ENCODE assay signal across 8 mouse cellular contexts in the genomic region with DNA sequence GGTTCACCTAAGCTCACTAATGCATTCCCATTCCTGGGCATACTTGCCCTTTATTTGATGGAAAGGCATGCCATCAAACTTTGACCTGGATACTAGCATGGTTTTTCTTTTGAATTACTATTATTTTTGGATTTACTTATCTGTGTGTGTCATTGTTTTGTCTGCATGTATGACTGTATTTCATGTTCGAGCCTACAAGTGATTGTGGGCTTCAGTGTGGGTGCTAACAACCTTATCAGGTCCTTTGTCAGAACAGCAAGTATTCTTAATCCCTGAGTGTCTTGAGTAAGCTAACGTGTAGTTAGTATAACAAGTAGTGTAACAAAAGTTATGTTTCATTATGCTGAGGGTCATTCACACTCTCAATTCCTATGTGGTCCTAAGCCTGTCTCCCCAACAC. TPM values are rescaled to one million over a fixed set of nuclear protein-coding genes. Genes with fewer than 3 reads are reported as not detected.
DNase-seq lines count a peak whose midpoint lies in the region; ATAC-seq and TF ChIP-seq lines count a peak whose summit lies in the region.

No protein-coding gene starts in this region.

- TF ChIP-seq POLR2A in CH12.LX (IDR thresholded peaks at IDR 0.05; ENCODE audit: low read depth, low read length): no peak

- no peak for DNase-seq in heart, adult 8-10 months (ENCODE audit: low spot score)
- DNase-seq in CH12.LX (ENCODE audit: extremely low read depth): no peak
- DNase-seq in liver, embryonic 13.5 days: no peak
- DNase-seq in retina, postnatal 1 day: no peak
- DNase-seq in left cerebral cortex, adult 9 months (ENCODE audit: low spot score in 2 of 2): no peak
- no peak for DNase-seq in kidney, postnatal 14 days

- no peak for TF ChIP-seq RAD21 in CH12.LX (IDR thresholded peaks at IDR 0.05; ENCODE audit: low read depth, low read length)

- WGBS in heart, embryonic 11.5 days (ENCODE audit: insufficient replicate concordance): 17% methylated on average over 2 of the region's 2 CpGs
- WGBS in forebrain, embryonic 12.5 days: 34% methylated on average over 2 of the region's 2 CpGs
- WGBS in liver, embryonic 13.5 days (ENCODE audit: insufficient replicate concordance): 14% methylated on average over 2 of the region's 2 CpGs

- no peaks in the 10 kb centered on the region for H3K9me3 ChIP-seq in heart, embryonic 11.5 days (replicated peaks; ENCODE audit: control insufficient read depth, low read length)
- no peaks in the 10 kb centered on the region for H3K9me3 ChIP-seq in CH12.LX (replicated peaks; ENCODE audit: low read length)
- no peaks in the 10 kb centered on the region for H3K9me3 ChIP-seq in forebrain, embryonic 12.5 days
- H3K9me3 ChIP-seq in liver, embryonic 13.5 days (replicated peaks): no peaks in the 10 kb centered on the region

- H3K4me1 ChIP-seq in heart, embryonic 11.5 days (ENCODE audit: control insufficient read depth, insufficient read depth, low read length): peaks cover 31% of the 10 kb centered on the region
- H3K4me1 ChIP-seq in CH12.LX (ENCODE audit: control insufficient read depth in 1 of 2, insufficient read depth in 2 of 2): peaks cover 9 to 45% of the 10 kb centered on the region in 2 experiments
- H3K4me1 ChIP-seq in forebrain, embryonic 12.5 days: peaks cover 41% of the 10 kb centered on the region
- H3K4me1 ChIP-seq in liver, embryonic 13.5 days (replicated peaks): peaks cover 66% of the 10 kb centered on the region

- TF ChIP-seq EP300 in CH12.LX (IDR thresholded peaks at IDR 0.05; ENCODE audit: low read length): no peak

- no peak for TF ChIP-seq CTCF in CH12.LX (conservative IDR thresholded peaks at IDR 0.05 in 1 of 2, IDR thresholded peaks at IDR 0.05 in 1 of 2; ENCODE audit: low read depth in 2 of 2, low read length in 2 of 2)

- peak overlapping the region; percentile 76 for H3K27ac ChIP-seq in heart, embryonic 11.5 days (ENCODE audit: low read depth, low read length)
- H3K27ac ChIP-seq in CH12.LX (ENCODE audit: insufficient read depth, low read depth): no peak overlapping the region
- peak overlapping the region; percentile 71 for H3K27ac ChIP-seq in forebrain, embryonic 12.5 days
- peak overlapping the region; percentile 79 for H3K27ac ChIP-seq in liver, embryonic 13.5 days

- H3K79me2 ChIP-seq in CH12.LX (replicated peaks; ENCODE audit: control insufficient read depth, extremely low read depth, insufficient read depth, poor library complexity, severe bottlenecking): peaks cover 37% of the 10 kb centered on the region

- peak overlapping the region; percentile 67 for H3K4me2 ChIP-seq in heart, embryonic 11.5 days
- peak overlapping the region; percentile 76 for H3K4me2 ChIP-seq in CH12.LX (ENCODE audit: insufficient read depth, low read depth, poor library complexity, severe bottlenecking)
- peak overlapping the region; percentile 81 for H3K4me2 ChIP-seq in forebrain, embryonic 12.5 days
- peak overlapping the region; percentile 81 for H3K4me2 ChIP-seq in liver, embryonic 13.5 days

- peaks cover 10% of the 10 kb centered on the region; the same call in 1 of the 2 replicates for H3K36me3 ChIP-seq in heart, embryonic 11.5 days (ENCODE audit: control insufficient read depth, insufficient read depth, low read length)
- peaks cover 12 to 44% of the 10 kb centered on the region in 2 experiments for H3K36me3 ChIP-seq in CH12.LX (replicated peaks in 1 of 2; ENCODE audit: control insufficient read depth in 1 of 2, insufficient read depth in 1 of 2, low read length in 1 of 2)
- peaks cover 42% of the 10 kb centered on the region for H3K36me3 ChIP-seq in forebrain, embryonic 12.5 days (replicated peaks)
- peaks cover 35% of the 10 kb centered on the region for H3K36me3 ChIP-seq in liver, embryonic 13.5 days

- in situ Hi-C loops in CH12.LX (cut with MboI; ENCODE audit: low pct_ligation_motif_present, low pct_unique_long_range_greater_than_20kb, low sequenced_read_pairs): no loop called here

- peak overlapping the region; percentile 96 for H3K9ac ChIP-seq in heart, embryonic 11.5 days (ENCODE audit: low read depth, low read length)
- H3K9ac ChIP-seq in CH12.LX (ENCODE audit: insufficient read depth, low read depth): peak overlapping the region; percentile 90
- H3K9ac ChIP-seq in forebrain, embryonic 12.5 days: peak overlapping the region; percentile 70
- peak overlapping the region; percentile 80 for H3K9ac ChIP-seq in liver, embryonic 13.5 days

- no peaks in the 10 kb centered on the region for H3K27me3 ChIP-seq in heart, embryonic 11.5 days (ENCODE audit: control insufficient read depth, insufficient read depth, low read length)
- no peaks in the 10 kb centered on the region for H3K27me3 ChIP-seq in CH12.LX (replicated peaks)
- no peaks in the 10 kb centered on the region for H3K27me3 ChIP-seq in forebrain, embryonic 12.5 days
- H3K27me3 ChIP-seq in liver, embryonic 13.5 days: no peaks in the 10 kb centered on the region

- H3K4me3 ChIP-seq in heart, embryonic 11.5 days (ENCODE audit: low read depth, low read length): peak overlapping the region; percentile 97
- H3K4me3 ChIP-seq in CH12.LX (replicated peaks in 1 of 3; ENCODE audit: low read depth in 2 of 3, low read length in 2 of 3, poor library complexity in 1 of 3): peak overlapping the region; percentile 83 to 85 (median 83)
- H3K4me3 ChIP-seq in forebrain, embryonic 12.5 days (replicated peaks): peak overlapping the region; percentile 95
- H3K4me3 ChIP-seq in liver, embryonic 13.5 days (replicated peaks): peak overlapping the region; percentile 73

- dilution Hi-C loops in CH12.LX (cut with MboI; ENCODE audit: extremely low pct_ligation_motif_present, extremely low pct_unique_long_range_greater_than_20kb, low sequenced_read_pairs): no loop called here

- ATAC-seq in heart, embryonic 11.5 days (replicated peaks; ENCODE audit: insufficient number of reproducible peaks, low FRiP score, low TSS enrichment): 0 out of 2 replicates have a peak, but pooled peaks have one; percentile 0
- ATAC-seq in forebrain, embryonic 12.5 days (ENCODE audit: low FRiP score): peak; percentile 2; the same call in 1 of the 2 replicates
- ATAC-seq in liver, embryonic 13.5 days (ENCODE audit: low read depth): no peak

TF ChIP-seq in CH12.LX, 34 proteins besides CTCF, POLR2A, EP300 and RAD21:
- TF ChIP-seq JUN (IDR thresholded peaks at IDR 0.05; ENCODE audit: insufficient read depth, low read depth, low read length) (no peak), NELFE (IDR thresholded peaks at IDR 0.05; ENCODE audit: low read depth, low read length) (no peak), JUND (conservative IDR thresholded peaks at IDR 0.05; ENCODE audit: low read depth, low read length) (no peak), MAX (IDR thresholded peaks at IDR 0.05; ENCODE audit: low read length) (no peak), MEF2A (IDR thresholded peaks at IDR 0.05; ENCODE audit: borderline replicate concordance, low read depth, low read length) (no peak), SIN3A (IDR thresholded peaks at IDR 0.05; ENCODE audit: low read length) (no peak), CHD2 (IDR thresholded peaks at IDR 0.05; ENCODE audit: low read length) (no peak), IRF4 (IDR thresholded peaks at IDR 0.05; ENCODE audit: low read depth, low read length) (no peak), POLR2AphosphoS2 (IDR thresholded peaks at IDR 0.05; ENCODE audit: low read depth, low read length) (no peak), ETS1 (conservative IDR thresholded peaks at IDR 0.05; ENCODE audit: low read depth, low read length) (no peak), BHLHE40 (IDR thresholded peaks at IDR 0.05; ENCODE audit: low read depth, low read length) (no peak), NRF1 (IDR thresholded peaks at IDR 0.05; ENCODE audit: low read depth, low read length) (no peak)
TF ChIP-seq in CH12.LX: peak in this region for 0.

RNA-seq across cellular contexts. Expression of gene Cdca4, which starts 0.9 kb away (rescaled TPM):
- 61.5 and 62.8 TPM in 2 replicates for polyA plus RNA-seq in heart, embryonic 11.5 days (2014; fragmentation: Nextera tagmentation; extraction: Ambion mirVana)
- total RNA-seq in heart, adult 8-10 months (2022): 1 to 10 TPM; 5.6 to 6.5 (median 6.2) TPM
- total RNA-seq in CH12.LX (2012; rRNA removed) (78.0 and 90.6 TPM in 2 replicates), CH12.LX (2014; rRNA removed) (111 and 128 TPM in 2 replicates)
- polyA plus RNA-seq in CH12.LX (2012; ENCODE audit: insufficient read length, low read depth): 68.3 and 78.0 TPM in 2 replicates
- 144 and 149 TPM in 2 replicates for polyA plus RNA-seq in forebrain, embryonic 12.5 days (2016; fragmentation: Nextera tagmentation; extraction: Ambion mirVana)
- polyA plus RNA-seq in liver, embryonic 13.5 days (2015; fragmentation: Nextera tagmentation; extraction: Ambion mirVana): 69.5 and 76.9 TPM in 2 replicates

RNA-seq across cellular contexts. Expression of gene Clba1, which starts 21.4 kb away (rescaled TPM):
- 11.5 and 13.0 TPM in 2 replicates for polyA plus RNA-seq in heart, embryonic 11.5 days (2014; fragmentation: Nextera tagmentation; extraction: Ambion mirVana)
- total RNA-seq in heart, adult 8-10 months (2022): 1 to 10 TPM; 1.8 to 4.3 (median 2.4) TPM
- total RNA-seq in CH12.LX (2012; rRNA removed): 3.1 and 3.5 TPM in 2 replicates
- 2.5 TPM in 2 replicates for total RNA-seq in CH12.LX (2014; rRNA removed)
- polyA plus RNA-seq in CH12.LX (2012; ENCODE audit: insufficient read length, low read depth): 3.0 and 3.5 TPM in 2 replicates
- polyA plus RNA-seq in forebrain, embryonic 12.5 days (2016; fragmentation: Nextera tagmentation; extraction: Ambion mirVana): 13.7 and 15.6 TPM in 2 replicates
- polyA plus RNA-seq in liver, embryonic 13.5 days (2015; fragmentation: Nextera tagmentation; extraction: Ambion mirVana): 0.71 and 0.83 TPM in 2 replicates

RNA-seq across cellular contexts. Expression of gene Ahnak2, which starts 27.7 kb away (rescaled TPM):
- polyA plus RNA-seq in heart, embryonic 11.5 days (2014; fragmentation: Nextera tagmentation; extraction: Ambion mirVana): 0.63 and 0.79 TPM in 2 replicates
- total RNA-seq in heart, adult 8-10 months (2022): 10 to 100 TPM; 19.3 to 24.6 (median 20.6) TPM
- total RNA-seq in CH12.LX (2012; rRNA removed): 16.2 and 27.7 TPM in 2 replicates
- total RNA-seq in CH12.LX (2014; rRNA removed): 2.0 and 3.1 TPM in 2 replicates
- polyA plus RNA-seq in CH12.LX (2012; ENCODE audit: insufficient read length, low read depth): 14.4 and 14.6 TPM in 2 replicates
- polyA plus RNA-seq in forebrain, embryonic 12.5 days (2016; fragmentation: Nextera tagmentation; extraction: Ambion mirVana): 0.05 and 0.19 TPM in 2 replicates
- 0.13 and 0.15 TPM in 2 replicates for polyA plus RNA-seq in liver, embryonic 13.5 days (2015; fragmentation: Nextera tagmentation; extraction: Ambion mirVana)

RNA-seq across cellular contexts. Expression of gene Gpr132, which starts 37.9 kb away (rescaled TPM):
- 0.19 TPM in 1 of 2 replicates, not detected in the other for polyA plus RNA-seq in heart, embryonic 11.5 days (2014; fragmentation: Nextera tagmentation; extraction: Ambion mirVana)
- under 1 TPM; 0.25 to 0.52 (median 0.33) TPM for total RNA-seq in heart, adult 8-10 months (2022)
- 31.1 and 44.7 TPM in 2 replicates for total RNA-seq in CH12.LX (2012; rRNA removed)
- total RNA-seq in CH12.LX (2014; rRNA removed): 19.4 and 24.4 TPM in 2 replicates
- polyA plus RNA-seq in CH12.LX (2012; ENCODE audit: insufficient read length, low read depth): 50.9 and 62.1 TPM in 2 replicates
- polyA plus RNA-seq in forebrain, embryonic 12.5 days (2016; fragmentation: Nextera tagmentation; extraction: Ambion mirVana): not detected in 2 replicates
- polyA plus RNA-seq in liver, embryonic 13.5 days (2015; fragmentation: Nextera tagmentation; extraction: Ambion mirVana): 0.23 and 0.30 TPM in 2 replicates
